Mouse (Mus musculus): ENCODE results near the gene Hlx. TPM values are rescaled to one million over a fixed set of nuclear protein-coding genes. Genes with fewer than 3 reads are reported as not detected.

Hlx gene
- polyA plus RNA-seq, 1 experiment from 2014 or later: 5.6 TPM

DNA sequence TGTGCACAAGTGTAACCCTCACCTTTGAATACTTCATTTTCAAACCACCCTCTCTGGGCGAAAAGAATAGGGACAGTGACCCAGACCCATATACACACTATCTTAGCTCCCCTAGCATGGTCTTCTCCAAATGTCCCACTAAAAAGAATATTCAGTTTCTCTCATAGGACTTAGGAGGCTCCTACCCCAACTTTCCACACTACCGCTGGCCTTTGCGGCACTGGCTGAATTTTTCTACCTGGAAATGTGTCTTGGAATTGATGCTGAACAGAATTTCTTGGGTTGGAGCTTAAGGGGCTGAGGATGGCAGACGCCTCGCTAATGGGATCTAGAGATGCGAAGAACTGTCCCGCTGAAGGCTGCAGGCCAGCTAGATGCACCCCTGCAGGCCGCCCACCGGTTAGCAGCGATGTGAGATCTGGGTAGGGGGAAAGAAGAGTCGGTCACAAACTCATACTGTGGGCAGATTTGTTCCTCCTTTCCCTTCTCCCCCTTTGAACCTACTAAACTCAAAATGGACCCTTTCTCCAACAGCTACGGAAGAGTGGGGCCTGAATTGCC is 1.9 kb downstream of the Hlx start:
- Histone ChIP-seq H3K4me2 (replicated peaks) (no peak overlapping the region), H3K9ac (no peak overlapping the region), H3K36me3 (no peaks in the 10 kb centered on the region), H3K27ac (no peak overlapping the region), H3K27me3 (peaks cover 93% of the 10 kb centered on the region), H3K9me3 (replicated peaks) (no peaks in the 10 kb centered on the region), H3K4me3 (peak overlapping the region; percentile 18), H3K4me1 (peaks cover 28% of the 10 kb centered on the region)
- ATAC-seq (ENCODE audit: low FRiP score): no peak
- 2% methylated on average over 12 of the region's 12 CpGs for WGBS

DNA sequence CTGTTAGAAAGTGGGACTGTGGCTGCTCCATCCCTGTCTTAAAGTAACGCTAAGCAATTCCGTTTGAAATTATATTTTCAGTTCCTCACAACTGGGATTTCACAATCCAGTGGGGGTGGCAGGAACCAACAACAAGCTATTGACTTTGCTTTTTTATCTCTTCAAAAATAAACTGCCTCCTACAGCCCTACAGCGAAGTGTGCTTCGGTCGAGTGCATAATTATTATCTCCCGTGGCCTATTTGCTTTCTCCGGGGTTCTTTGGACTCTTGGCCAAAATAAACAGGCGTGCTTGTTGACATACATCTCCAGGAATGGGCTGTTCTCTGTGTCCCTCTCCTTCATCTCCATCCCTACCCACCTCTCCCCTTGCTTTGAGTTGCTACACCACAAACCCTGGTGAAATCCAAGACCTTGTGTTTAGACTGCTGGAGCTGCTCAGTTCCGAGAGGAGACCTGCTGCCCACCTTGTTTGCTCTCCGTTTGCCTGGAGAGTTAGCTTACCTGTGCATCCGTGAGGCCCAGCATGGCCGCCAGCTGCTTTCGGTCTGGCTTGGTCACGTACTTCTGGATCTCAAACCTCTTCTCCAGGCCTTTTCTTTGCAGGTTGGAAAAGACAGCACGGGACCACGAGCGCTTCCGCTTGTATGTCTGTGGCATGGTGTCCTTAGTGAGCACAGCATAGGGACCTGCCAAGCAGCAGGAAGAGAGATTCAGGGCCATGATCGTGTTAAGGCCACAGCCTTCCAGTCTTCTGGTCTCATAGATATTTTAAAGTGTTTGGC is 2.9 kb downstream of the Hlx start:
- Histone ChIP-seq H3K4me2 (replicated peaks) (no peak overlapping the region), H3K27me3 (peaks cover 93% of the 10 kb centered on the region), H3K4me3 (0 out of 2 replicates have a peak overlapping the region, but pooled peaks have one; percentile 7), H3K27ac (no peak overlapping the region), H3K9me3 (replicated peaks) (no peaks in the 10 kb centered on the region), H3K36me3 (no peaks in the 10 kb centered on the region), H3K9ac (no peak overlapping the region), H3K4me1 (peaks cover 28% of the 10 kb centered on the region)
- WGBS: 2% methylated on average over 19 of the region's 19 CpGs
- ATAC-seq (ENCODE audit: low FRiP score): no peak

DNA sequence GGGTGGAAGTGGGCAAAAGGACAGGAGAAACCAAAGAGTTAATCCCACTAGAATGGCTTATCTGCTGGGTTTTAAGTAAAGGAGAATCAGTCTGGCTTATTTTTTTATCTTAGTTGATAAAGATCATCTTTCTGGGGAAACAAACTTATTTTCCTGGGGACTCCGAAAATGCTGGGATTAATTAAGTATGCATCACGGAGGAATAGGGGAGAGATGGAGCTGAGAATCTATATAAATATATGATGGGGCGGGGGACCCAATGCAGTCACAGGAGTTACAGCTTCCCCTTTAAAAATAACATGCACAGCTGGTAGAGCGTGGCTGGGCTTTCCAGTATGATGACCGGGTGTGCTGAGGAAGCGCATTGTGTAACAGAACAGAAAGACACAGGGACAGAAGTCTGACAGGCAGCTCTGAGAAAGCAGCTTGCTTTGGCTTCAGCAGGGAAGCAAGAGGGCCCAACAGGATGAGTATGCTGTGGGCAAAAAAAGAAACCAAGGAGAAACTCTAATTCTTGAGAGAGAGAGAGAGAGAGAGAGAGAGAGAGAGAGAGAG is 3.8 kb downstream of the Hlx start:
- H3K36me3 ChIP-seq: no peaks in the 10 kb centered on the region
- H3K27me3 ChIP-seq: peaks cover 94% of the 10 kb centered on the region
- no peak for ATAC-seq (ENCODE audit: low FRiP score)
- no peak overlapping the region for H3K9ac ChIP-seq
- H3K4me1 ChIP-seq: peaks cover 28% of the 10 kb centered on the region
- no peak overlapping the region for H3K4me3 ChIP-seq
- no peak overlapping the region for H3K27ac ChIP-seq
- WGBS: 4% methylated on average over 6 of the region's 6 CpGs
- H3K4me2 ChIP-seq (replicated peaks): no peak overlapping the region
- no peaks in the 10 kb centered on the region for H3K9me3 ChIP-seq (replicated peaks)

DNA sequence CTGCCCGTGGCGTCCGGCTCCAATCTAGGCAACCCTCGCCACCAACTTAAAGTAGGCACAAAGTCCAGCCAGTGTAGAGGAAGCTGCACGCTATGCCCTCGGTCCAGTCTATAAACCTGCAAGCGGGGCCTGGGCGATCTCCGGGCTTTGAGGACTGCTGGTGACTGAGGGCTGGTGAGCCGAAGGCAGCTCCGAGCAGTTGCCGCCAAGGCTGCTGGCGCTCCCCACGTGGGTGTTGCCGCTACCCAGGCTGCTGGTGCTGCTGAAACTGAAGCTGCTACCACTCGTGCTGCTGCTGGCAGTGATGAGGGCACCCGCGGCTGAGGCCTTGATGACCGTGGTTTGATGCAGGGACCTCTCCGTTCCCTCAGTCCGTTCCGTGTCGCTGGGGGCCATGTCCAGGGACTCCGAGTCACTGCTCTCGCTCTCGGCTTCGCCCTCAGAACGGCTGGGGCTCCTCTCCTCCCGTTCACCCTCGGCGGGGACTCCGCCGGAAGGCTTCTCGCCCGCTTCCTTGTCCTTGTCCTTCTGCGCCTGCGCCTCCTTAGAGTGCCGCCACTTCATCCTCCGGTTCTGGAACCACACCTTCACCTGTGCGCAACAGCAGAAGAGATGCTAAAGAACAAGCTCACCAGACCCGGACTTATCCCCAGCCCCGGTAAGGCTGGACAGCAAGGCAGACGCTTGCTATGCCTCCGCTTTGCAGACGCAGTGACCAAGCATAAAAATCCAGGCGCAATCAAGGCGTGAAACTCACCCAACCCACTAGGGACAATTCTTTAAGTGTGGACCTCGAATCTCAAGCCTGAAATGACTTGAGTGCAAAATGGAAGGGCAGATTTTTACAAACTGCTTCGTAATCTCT is 4.8 kb downstream of the Hlx start:
- Histone ChIP-seq H3K9ac (peak overlapping the region; percentile 43), H3K36me3 (no peaks in the 10 kb centered on the region), H3K4me1 (peaks cover 22% of the 10 kb centered on the region), H3K4me3 (peak overlapping the region; percentile 36), H3K9me3 (replicated peaks) (no peaks in the 10 kb centered on the region), H3K27me3 (peaks cover 95% of the 10 kb centered on the region), H3K4me2 (replicated peaks) (peak overlapping the region; percentile 58), H3K27ac (no peak overlapping the region)
- whole genome bisulfite sequencing: 1% methylated on average over 48 of the region's 49 CpGs
- no peak; the same call in 1 of the 2 replicates for ATAC-seq (ENCODE audit: low FRiP score)

DNA sequence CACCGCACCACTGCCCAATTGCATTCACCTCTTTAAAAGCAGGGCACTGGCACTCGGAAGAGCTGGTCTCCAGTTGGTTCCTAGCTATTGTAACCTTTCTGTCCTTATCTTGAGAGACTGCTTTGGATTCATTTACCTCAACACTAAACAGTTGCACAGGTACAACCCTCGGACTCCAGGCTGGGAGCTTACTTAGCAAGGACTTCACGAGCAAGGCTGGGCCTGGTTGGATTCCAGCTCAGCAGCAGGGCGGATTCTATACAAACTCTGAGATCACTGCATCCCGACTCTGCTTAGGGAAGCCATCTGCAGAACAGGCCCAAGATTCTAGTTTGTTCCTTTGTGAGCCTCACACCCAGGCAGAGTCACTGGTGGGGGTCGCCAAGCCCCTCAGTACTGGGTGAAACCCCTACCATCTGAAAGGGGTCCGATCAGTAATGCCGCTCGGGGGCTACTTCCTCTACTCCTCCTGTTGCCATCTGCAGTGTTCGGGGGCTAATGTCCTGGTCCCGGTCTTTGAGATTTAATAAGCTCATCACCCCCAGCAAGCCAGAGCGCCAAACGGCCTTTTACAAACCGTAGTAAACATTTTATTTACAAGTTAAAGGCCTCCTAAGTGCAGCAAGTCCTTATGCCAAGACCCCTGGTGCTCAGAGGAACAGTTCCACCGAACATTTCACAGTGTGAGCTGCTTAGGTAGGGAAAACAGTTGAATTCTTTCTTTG is 5.7 kb downstream of the Hlx start:
- no peaks in the 10 kb centered on the region for H3K36me3 ChIP-seq
- no peaks in the 10 kb centered on the region for H3K9me3 ChIP-seq (replicated peaks)
- H3K27me3 ChIP-seq: peaks cover 100% of the 10 kb centered on the region
- no peak overlapping the region for H3K27ac ChIP-seq
- WGBS: 4% methylated on average over 16 of the region's 16 CpGs
- H3K4me3 ChIP-seq: no peak overlapping the region
- H3K9ac ChIP-seq: no peak overlapping the region
- peaks cover 15% of the 10 kb centered on the region for H3K4me1 ChIP-seq
- peak overlapping the region; percentile 58 for H3K4me2 ChIP-seq (replicated peaks)
- ATAC-seq (ENCODE audit: low FRiP score): no peak

DNA sequence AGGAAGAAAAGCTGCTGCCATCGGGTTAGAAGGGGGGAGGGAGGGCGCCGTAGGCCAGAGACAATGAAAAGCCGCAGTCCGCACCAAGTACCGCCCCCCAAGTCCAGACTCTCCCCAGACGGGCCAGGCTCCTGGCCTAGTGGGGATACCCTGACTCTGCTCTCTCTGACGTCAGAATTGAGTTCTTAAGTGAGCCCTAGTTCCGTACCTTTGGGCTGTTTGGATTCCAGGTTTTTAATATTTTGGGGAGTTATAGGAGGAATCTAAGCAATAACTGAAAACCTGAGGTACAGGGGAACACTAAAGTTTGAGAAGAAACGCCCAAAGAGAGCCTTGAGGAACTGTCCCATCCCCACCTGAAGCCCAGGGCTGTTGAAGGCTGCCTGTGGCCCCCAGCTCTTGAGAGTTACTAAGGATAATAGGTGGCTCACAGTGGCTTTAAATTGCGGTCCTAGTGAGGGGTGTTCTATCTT is 7.1 kb downstream of the Hlx start:
- H3K9ac ChIP-seq: no peak overlapping the region
- H3K36me3 ChIP-seq: no peaks in the 10 kb centered on the region
- H3K4me1 ChIP-seq: peaks cover 11% of the 10 kb centered on the region
- H3K27me3 ChIP-seq: peaks cover 100% of the 10 kb centered on the region
- WGBS: 2% methylated on average over 11 of the region's 11 CpGs
- H3K27ac ChIP-seq: no peak overlapping the region
- H3K9me3 ChIP-seq (replicated peaks): no peaks in the 10 kb centered on the region
- H3K4me3 ChIP-seq: no peak overlapping the region
- ATAC-seq (ENCODE audit: low FRiP score): no peak
- H3K4me2 ChIP-seq (replicated peaks): no peak overlapping the region

DNA sequence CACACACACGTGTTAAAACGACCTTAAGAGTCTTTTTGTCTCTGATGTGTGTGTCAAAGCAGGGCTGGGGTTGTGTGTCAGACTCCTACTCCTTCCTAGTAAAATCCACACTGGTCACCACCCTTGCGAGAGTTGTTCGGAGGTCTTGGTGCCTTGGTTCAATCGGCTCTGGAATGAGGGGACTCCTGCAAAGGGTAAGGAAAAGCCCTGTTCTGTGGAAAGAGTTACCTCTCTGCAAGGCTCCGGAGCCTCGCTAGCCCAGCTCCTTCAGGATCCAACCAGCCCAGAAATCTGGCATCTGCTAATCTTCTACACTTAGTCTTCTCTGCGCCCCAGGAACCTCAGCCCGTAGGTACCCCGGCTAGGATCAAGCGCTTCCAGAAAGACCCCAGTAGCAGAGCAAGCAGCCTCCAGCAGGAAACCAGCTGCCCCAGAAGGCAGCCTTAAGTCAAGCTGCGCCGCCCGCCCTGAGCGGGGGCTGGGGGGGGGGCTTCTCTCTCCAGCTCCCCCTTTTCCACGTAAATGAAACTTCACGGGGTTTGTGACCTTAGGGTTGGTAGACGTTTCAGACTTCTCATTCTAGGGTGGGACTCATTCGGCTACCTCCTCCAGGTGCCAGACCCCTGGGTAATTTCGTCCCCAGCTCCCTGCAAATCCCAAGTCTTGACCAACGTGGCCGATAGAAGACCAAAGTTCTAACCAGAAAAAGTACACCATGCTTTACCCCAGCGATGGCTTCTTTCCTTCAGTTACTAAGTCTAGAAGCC is 7.7 kb downstream of the Hlx start:
- no peaks in the 10 kb centered on the region for H3K36me3 ChIP-seq
- H3K27ac ChIP-seq: no peak overlapping the region
- peaks cover 100% of the 10 kb centered on the region for H3K27me3 ChIP-seq
- 2% methylated on average over 23 of the region's 23 CpGs for WGBS
- H3K4me3 ChIP-seq: no peak overlapping the region
- no peak for ATAC-seq (ENCODE audit: low FRiP score)
- H3K4me2 ChIP-seq (replicated peaks): no peak overlapping the region
- peaks cover 11% of the 10 kb centered on the region for H3K4me1 ChIP-seq
- no peak overlapping the region for H3K9ac ChIP-seq
- H3K9me3 ChIP-seq (replicated peaks): no peaks in the 10 kb centered on the region

DNA sequence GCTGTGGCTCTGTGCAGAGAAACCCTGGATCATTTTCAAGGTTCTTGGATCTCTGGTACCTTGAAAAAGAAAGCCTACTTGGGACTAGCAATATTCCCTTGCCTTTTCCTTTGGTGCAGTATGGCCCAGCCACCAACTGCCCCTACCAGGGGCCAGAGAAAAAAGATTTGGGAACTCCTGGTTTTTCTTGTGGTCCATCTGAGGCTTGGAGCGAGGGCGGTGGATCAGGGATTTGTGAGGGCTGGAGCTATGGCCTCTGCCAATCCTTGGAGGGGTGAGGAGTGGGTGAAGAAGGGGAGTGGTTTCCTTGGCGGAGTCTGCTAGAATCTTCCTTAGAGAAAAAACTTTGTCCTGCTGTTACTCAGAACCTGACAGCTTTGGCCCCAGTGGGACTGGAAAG is 8.5 kb downstream of the Hlx start:
- WGBS: 6% methylated on average over 3 of the region's 3 CpGs
- peaks cover 11% of the 10 kb centered on the region for H3K4me1 ChIP-seq
- no peak overlapping the region for H3K4me3 ChIP-seq
- peaks cover 100% of the 10 kb centered on the region for H3K27me3 ChIP-seq
- no peak overlapping the region for H3K4me2 ChIP-seq (replicated peaks)
- no peak overlapping the region for H3K27ac ChIP-seq
- H3K9ac ChIP-seq: no peak overlapping the region
- no peak for ATAC-seq (ENCODE audit: low FRiP score)
- H3K9me3 ChIP-seq (replicated peaks): no peaks in the 10 kb centered on the region
- H3K36me3 ChIP-seq: no peaks in the 10 kb centered on the region

DNA sequence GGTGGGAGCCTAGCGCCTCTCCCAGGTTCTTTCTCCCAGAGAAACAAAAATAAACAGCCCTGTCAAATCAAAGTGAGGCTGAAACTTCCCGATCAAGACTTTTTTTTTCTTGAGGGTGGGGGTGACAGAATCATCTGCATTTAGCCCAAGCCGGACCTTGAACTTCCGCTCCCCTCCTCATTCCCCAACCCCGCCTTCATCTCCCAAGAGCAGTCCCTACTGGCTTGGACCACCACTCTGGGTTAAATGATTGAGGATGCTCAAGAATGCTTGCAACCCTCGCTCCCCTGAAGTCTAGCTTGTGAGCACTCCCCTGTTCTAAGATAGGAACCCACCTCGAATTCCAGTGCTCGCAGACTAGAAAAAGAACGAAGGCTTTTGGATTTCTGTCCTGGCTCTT is 11.3 kb downstream of the Hlx start:
- no peak overlapping the region for H3K4me2 ChIP-seq (replicated peaks)
- H3K9ac ChIP-seq: no peak overlapping the region
- H3K27ac ChIP-seq: no peak overlapping the region
- H3K27me3 ChIP-seq: peaks cover 100% of the 10 kb centered on the region
- no peaks in the 10 kb centered on the region for H3K4me1 ChIP-seq
- 1% methylated on average over 9 of the region's 9 CpGs for WGBS
- no peaks in the 10 kb centered on the region for H3K36me3 ChIP-seq
- H3K9me3 ChIP-seq (replicated peaks): no peaks in the 10 kb centered on the region
- ATAC-seq (ENCODE audit: low FRiP score): no peak
- H3K4me3 ChIP-seq: no peak overlapping the region

DNA sequence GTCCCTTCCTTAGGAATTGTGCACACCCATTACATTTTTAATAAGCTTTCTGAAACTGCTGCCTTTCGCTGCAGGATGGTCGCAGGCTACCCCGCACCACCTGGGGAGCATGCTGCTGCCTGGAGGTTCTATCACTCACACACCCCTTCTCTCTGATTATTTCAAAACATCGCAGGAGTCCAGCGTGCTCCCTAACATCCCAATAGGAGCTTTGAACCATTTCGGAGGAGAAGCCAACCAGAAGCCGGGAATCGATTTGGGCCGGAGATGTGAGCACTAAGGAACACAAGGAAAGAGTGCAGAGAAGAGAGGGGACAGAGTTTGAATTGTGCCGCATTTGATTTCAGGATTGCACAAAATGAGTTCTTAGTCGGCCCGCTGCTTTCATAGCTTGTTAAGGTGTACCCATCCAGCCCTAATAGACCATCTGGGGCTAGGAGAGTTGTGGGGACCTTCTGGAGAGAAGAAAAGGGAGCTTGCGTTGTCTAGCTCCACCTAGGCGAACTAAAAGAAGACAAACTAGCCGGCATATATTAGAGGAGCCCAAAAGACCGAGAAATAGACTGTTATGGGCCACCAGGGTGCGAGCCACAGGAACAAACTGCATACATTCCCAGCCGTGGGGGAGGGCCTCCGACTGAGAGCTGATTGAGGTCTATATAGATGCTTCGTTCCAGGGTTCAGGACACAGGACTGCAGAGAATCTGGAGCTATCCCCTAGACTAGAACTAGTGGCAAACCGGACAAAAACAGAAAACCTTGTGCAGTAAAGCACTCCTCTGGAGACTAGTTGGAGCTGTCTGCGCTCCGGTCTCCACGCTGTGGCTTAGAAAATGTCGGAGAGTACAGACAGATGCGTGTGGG is 12.0 kb downstream of the Hlx start:
- Histone ChIP-seq H3K4me1 (no peaks in the 10 kb centered on the region), H3K4me2 (replicated peaks) (no peak overlapping the region), H3K9me3 (replicated peaks) (no peaks in the 10 kb centered on the region), H3K36me3 (no peaks in the 10 kb centered on the region), H3K27me3 (peaks cover 100% of the 10 kb centered on the region), H3K4me3 (no peak overlapping the region), H3K9ac (no peak overlapping the region), H3K27ac (no peak overlapping the region)
- under 1% methylated on average over 26 of the region's 26 CpGs for WGBS
- no peak for ATAC-seq (ENCODE audit: low FRiP score)

Data from hindbrain, embryonic 12.5 days (tissue).